Mouse (Mus musculus): ENCODE results near the gene Tmtc4. TPM values are rescaled to one million over a fixed set of nuclear protein-coding genes. Genes with fewer than 3 reads are reported as not detected.

Tmtc4 gene
- polyA plus RNA-seq, 1 experiment from 2014 or later = 32.4 TPM

GRCm38 (mm10) chr14:122888480-122888872 lies 95.4 kb downstream of the Tmtc4 start:
- no peaks in the 10 kb centered on the region for H3K27me3 ChIP-seq (replicated peaks; ENCODE audit: low read depth, poor library complexity, severe bottlenecking)
- no peaks in the 10 kb centered on the region for H3K9me3 ChIP-seq
- H3K4me1 ChIP-seq = peaks cover 21% of the 10 kb centered on the region
- H3K4me3 ChIP-seq = no peak overlapping the region
- no peak overlapping the region for H3K27ac ChIP-seq (replicated peaks)
- 95% methylated on average over 1 of the region's 1 CpGs for WGBS
- H3K36me3 ChIP-seq (replicated peaks) = peaks cover 6% of the 10 kb centered on the region; the same call in 1 of the 2 replicates
- DNase-seq (ENCODE audit: low spot score) = no peak

- no peak overlapping the region for H3K4me3 ChIP-seq
- no peaks in the 10 kb centered on the region for H3K9me3 ChIP-seq
- no peaks in the 10 kb centered on the region for H3K27me3 ChIP-seq (replicated peaks; ENCODE audit: low read depth, poor library complexity, severe bottlenecking)
- H3K4me1 ChIP-seq = peaks cover 26% of the 10 kb centered on the region
- DNase-seq (ENCODE audit: low spot score) = no peak
- 92% methylated on average over 3 of the region's 3 CpGs for WGBS
- H3K27ac ChIP-seq (replicated peaks) = no peak overlapping the region
- peaks cover 6% of the 10 kb centered on the region; the same call in 1 of the 2 replicates for H3K36me3 ChIP-seq (replicated peaks)
Measured at GRCm38 (mm10) chr14:122887702-122888479, 95.9 kb downstream of the Tmtc4 start.

- Histone ChIP-seq H3K4me1 (peaks cover 33% of the 10 kb centered on the region), H3K4me3 (no peak overlapping the region), H3K27ac (replicated peaks) (no peak overlapping the region), H3K27me3 (replicated peaks; ENCODE audit: low read depth, poor library complexity, severe bottlenecking) (no peaks in the 10 kb centered on the region), H3K36me3 (replicated peaks) (peaks cover 6% of the 10 kb centered on the region; the same call in 1 of the 2 replicates), H3K9me3 (no peaks in the 10 kb centered on the region)
- no peak for DNase-seq (ENCODE audit: low spot score)
- WGBS = 67% methylated on average over 1 of the region's 1 CpGs
Measured at GRCm38 (mm10) chr14:122887278-122887677, 96.6 kb downstream of the Tmtc4 start.

- Histone ChIP-seq H3K9me3 (no peaks in the 10 kb centered on the region), H3K36me3 (replicated peaks) (no peaks in the 10 kb centered on the region), H3K27ac (replicated peaks) (no peak overlapping the region), H3K27me3 (replicated peaks; ENCODE audit: low read depth, poor library complexity, severe bottlenecking) (no peaks in the 10 kb centered on the region), H3K4me1 (peaks cover 44% of the 10 kb centered on the region), H3K4me3 (no peak overlapping the region)
- no peak for DNase-seq (ENCODE audit: low spot score)
- WGBS = 91% methylated on average over 7 of the region's 7 CpGs
Measured at GRCm38 (mm10) chr14:122885893-122886292, 97.9 kb downstream of the Tmtc4 start.

- no peak overlapping the region for H3K4me3 ChIP-seq
- H3K27me3 ChIP-seq (replicated peaks; ENCODE audit: low read depth, poor library complexity, severe bottlenecking) = no peaks in the 10 kb centered on the region
- no peaks in the 10 kb centered on the region for H3K36me3 ChIP-seq (replicated peaks)
- no peak for DNase-seq (ENCODE audit: low spot score)
- WGBS = 37% methylated on average over 10 of the region's 10 CpGs
- peaks cover 44% of the 10 kb centered on the region for H3K4me1 ChIP-seq
- no peaks in the 10 kb centered on the region for H3K9me3 ChIP-seq
- 0 out of 2 replicates have a peak overlapping the region, but pooled peaks have one; percentile 3 for H3K27ac ChIP-seq (replicated peaks)
Measured at GRCm38 (mm10) chr14:122883821-122884584, 99.8 kb downstream of the Tmtc4 start.

- Histone ChIP-seq H3K9me3 (no peaks in the 10 kb centered on the region), H3K4me3 (no peak overlapping the region), H3K4me1 (peaks cover 44% of the 10 kb centered on the region), H3K27me3 (replicated peaks; ENCODE audit: low read depth, poor library complexity, severe bottlenecking) (no peaks in the 10 kb centered on the region), H3K36me3 (replicated peaks) (no peaks in the 10 kb centered on the region), H3K27ac (replicated peaks) (peak overlapping the region; percentile 51; the same call in 1 of the 2 replicates)
- no peak for DNase-seq (ENCODE audit: low spot score)
- WGBS = 74% methylated on average over 4 of the region's 4 CpGs
Measured at GRCm38 (mm10) chr14:122883410-122883806, 100.4 kb downstream of the Tmtc4 start.

GRCm38 (mm10) chr14:122882795-122883409 lies 100.9 kb downstream of the Tmtc4 start:
- peaks cover 39% of the 10 kb centered on the region for H3K4me1 ChIP-seq
- H3K27ac ChIP-seq (replicated peaks) = peak overlapping the region; percentile 51; the same call in 1 of the 2 replicates
- no peaks in the 10 kb centered on the region for H3K27me3 ChIP-seq (replicated peaks; ENCODE audit: low read depth, poor library complexity, severe bottlenecking)
- H3K4me3 ChIP-seq = no peak overlapping the region
- 81% methylated on average over 7 of the region's 7 CpGs for WGBS
- no peaks in the 10 kb centered on the region for H3K36me3 ChIP-seq (replicated peaks)
- no peak for DNase-seq (ENCODE audit: low spot score)
- no peaks in the 10 kb centered on the region for H3K9me3 ChIP-seq

GRCm38 (mm10) chr14:122882201-122882639 lies 101.6 kb downstream of the Tmtc4 start:
- no peak for DNase-seq (ENCODE audit: low spot score)
- Histone ChIP-seq H3K36me3 (replicated peaks) (no peaks in the 10 kb centered on the region), H3K27ac (replicated peaks) (peak overlapping the region; percentile 61), H3K27me3 (replicated peaks; ENCODE audit: low read depth, poor library complexity, severe bottlenecking) (no peaks in the 10 kb centered on the region), H3K4me1 (peaks cover 33% of the 10 kb centered on the region), H3K4me3 (no peak overlapping the region), H3K9me3 (no peaks in the 10 kb centered on the region)
- 55% methylated on average over 9 of the region's 9 CpGs for WGBS

- DNase-seq (ENCODE audit: low spot score) = no peak
- Histone ChIP-seq H3K4me1 (peaks cover 33% of the 10 kb centered on the region), H3K9me3 (no peaks in the 10 kb centered on the region), H3K36me3 (replicated peaks) (no peaks in the 10 kb centered on the region), H3K27ac (replicated peaks) (peak overlapping the region; percentile 61), H3K4me3 (no peak overlapping the region), H3K27me3 (replicated peaks; ENCODE audit: low read depth, poor library complexity, severe bottlenecking) (no peaks in the 10 kb centered on the region)
- 40% methylated on average over 2 of the region's 2 CpGs for WGBS
Measured at GRCm38 (mm10) chr14:122881699-122882098, 102.1 kb downstream of the Tmtc4 start.

GRCm38 (mm10) chr14:122880291-122880690 lies 103.5 kb downstream of the Tmtc4 start:
- Histone ChIP-seq H3K27me3 (replicated peaks; ENCODE audit: low read depth, poor library complexity, severe bottlenecking) (no peaks in the 10 kb centered on the region), H3K9me3 (no peaks in the 10 kb centered on the region), H3K4me1 (peaks cover 40% of the 10 kb centered on the region), H3K36me3 (replicated peaks) (no peaks in the 10 kb centered on the region), H3K4me3 (no peak overlapping the region), H3K27ac (replicated peaks) (no peak overlapping the region)
- no peak for DNase-seq (ENCODE audit: low spot score)
- 75% methylated on average over 7 of the region's 7 CpGs for WGBS

- no peak overlapping the region for H3K27ac ChIP-seq (replicated peaks)
- no peak overlapping the region for H3K4me3 ChIP-seq
- no peaks in the 10 kb centered on the region for H3K36me3 ChIP-seq (replicated peaks)
- H3K27me3 ChIP-seq (replicated peaks; ENCODE audit: low read depth, poor library complexity, severe bottlenecking) = peaks cover 9% of the 10 kb centered on the region
- no peak for DNase-seq (ENCODE audit: low spot score)
- H3K9me3 ChIP-seq = no peaks in the 10 kb centered on the region
- peaks cover 32% of the 10 kb centered on the region for H3K4me1 ChIP-seq
- 89% methylated on average over 3 of the region's 3 CpGs for WGBS
Measured at GRCm38 (mm10) chr14:122877787-122878186, 106.0 kb downstream of the Tmtc4 start.

GRCm38 (mm10) chr14:122876723-122877122 lies 107.1 kb downstream of the Tmtc4 start:
- Histone ChIP-seq H3K4me3 (no peak overlapping the region), H3K9me3 (no peaks in the 10 kb centered on the region), H3K36me3 (replicated peaks) (no peaks in the 10 kb centered on the region), H3K27me3 (replicated peaks; ENCODE audit: low read depth, poor library complexity, severe bottlenecking) (peaks cover 9% of the 10 kb centered on the region), H3K27ac (replicated peaks) (no peak overlapping the region), H3K4me1 (peaks cover 29% of the 10 kb centered on the region)
- 68% methylated on average over 7 of the region's 7 CpGs for WGBS
- DNase-seq (ENCODE audit: low spot score) = no peak

Measured in embryonic facial prominence, embryonic 10.5 days (tissue).